Mouse (Mus musculus) ES-E14 (cell line): ENCODE measurements around the gene Osbpl11. TPM values are rescaled to one million over a fixed set of nuclear protein-coding genes. Genes with fewer than 3 reads are reported as not detected.
"Not testable (repeated sequence)": the region's sequence is repeated elsewhere in the genome, so short reads cannot be mapped to it uniquely, and the experiment has no call there.

Experiments used
- DNase-seq: peaks from one replicate; pipeline ENCODE4 v3.0.0-alpha.2; 2013; ENCODE audit warnings: low read depth, low spot score
- H3K27ac ChIP-seq: 2 replicates; pipeline ENCODE4 v1.5.1; 2012; ENCODE audit warnings: low read depth, mild to moderate bottlenecking, low read length, moderate library complexity, mixed read lengths; ENCODE audit not compliant: poor library complexity, insufficient read depth, severe bottlenecking
- H3K36me3 ChIP-seq: 2 replicates; pipeline ENCODE4 v1.6.1; 2012; ENCODE audit warnings: mild to moderate bottlenecking, low read length, moderate library complexity, mixed read lengths; ENCODE audit not compliant: control insufficient read depth, poor library complexity, insufficient read depth, severe bottlenecking
- H3K4me1 ChIP-seq, 2 experiments: fragments of 150-350 bp in 1 of 2; sonication (generic) in 1 of 2; 2 replicates each; pipeline ENCODE4 v1.6.1; 2012; ENCODE audit warnings: low read length in 2 of 2, mild to moderate bottlenecking in 1 of 2, mixed read lengths in 1 of 2; ENCODE audit not compliant: control insufficient read depth in 2 of 2, insufficient read depth in 2 of 2, poor library complexity in 1 of 2
- H3K4me3 ChIP-seq, 2 experiments: fragments of 150-350 bp in 1 of 2; sonication (generic) in 1 of 2; 2 replicates each; pipeline ENCODE4 v1.5.1; 2012; ENCODE audit warnings: low read length in 2 of 2, low read depth in 1 of 2, mild to moderate bottlenecking in 1 of 2, mixed read lengths in 1 of 2; ENCODE audit not compliant: insufficient read depth in 1 of 2, poor library complexity in 1 of 2, severe bottlenecking in 1 of 2
- H3K9ac ChIP-seq: 2 replicates; pipeline ENCODE4 v1.6.1; 2012; ENCODE audit warnings: low read depth, mild to moderate bottlenecking, low read length, mixed read lengths; ENCODE audit not compliant: poor library complexity, insufficient read depth, severe bottlenecking
- H3K9me3 ChIP-seq: fragments of 150-350 bp; sonication (generic); 2 replicates; pipeline ENCODE4 v1.6.1; 2012; ENCODE audit warnings: low read depth, mild to moderate bottlenecking, low read length; ENCODE audit not compliant: control insufficient read depth, insufficient read depth
- CHD2 ChIP-seq: IDR thresholded peaks from 2 replicates; pipeline ENCODE4 v1.6.1; 2014; ENCODE audit warnings: mild to moderate bottlenecking, low read depth, low read length, inconsistent platforms
- HCFC1 ChIP-seq: IDR thresholded peaks from 2 replicates; pipeline ENCODE4 v1.6.1; 2012; ENCODE audit warnings: low read length, inconsistent platforms, borderline replicate concordance; ENCODE audit not compliant: insufficient read depth
- MAFK ChIP-seq: IDR thresholded peaks from 2 replicates; pipeline ENCODE4 v1.6.1; 2014; ENCODE audit warnings: mild to moderate bottlenecking, low read depth, low read length, inconsistent platforms; ENCODE audit not compliant: insufficient read depth
- ZC3H11A ChIP-seq: IDR thresholded peaks from 2 replicates; pipeline ENCODE4 v1.6.1; 2012; ENCODE audit warnings: low read depth, mild to moderate bottlenecking, inconsistent platforms, low read length, borderline replicate concordance
- ZNF384 ChIP-seq: IDR thresholded peaks from 2 replicates; pipeline ENCODE4 v1.6.1; 2012; ENCODE audit warnings: low read depth, low read length, inconsistent platforms
- in situ Hi-C, 2 experiments: fragments of 600-800 bp; cut with MboI; formaldehyde crosslinking; loops; one replicate each; pipeline ENCODE4 v1.15.1; 2025; ENCODE audit warnings: low sequenced_read_pairs in 2 of 2, inconsistent platforms in 1 of 2; ENCODE audit not compliant: unreplicated experiment in 2 of 2
- total RNA-seq: library from RNA; depleted of rRNA; stranded (reverse); fragments of 300-350 nt; gene quantifications from 2 replicates; pipeline ENCODE4 v1.2.3, GENCODE M21; 2012; rRNA removed

Osbpl11 gene
- total RNA-seq, result 15.2 and 15.6 TPM in 2 replicates

GRCm38 (mm10) chr16:33184901-33185260 lies at the start of gene Osbpl11:
Gene Osbpl11 (plus strand): TSS chr16:33185071.
- DNase-seq, result peak; percentile 93
- H3K27ac ChIP-seq, result no peak within 1 kb of the TSS
- in situ Hi-C loops, result no loop called here
- peaks cover 2 to 4% of the 10 kb centered on the region in 2 experiments; a peak in 2 of 4 replicates for H3K4me1 ChIP-seq
- no peak for TF ChIP-seq ZC3H11A
- TF ChIP-seq HCFC1, result peak; percentile 88
- no peak for TF ChIP-seq MAFK
- TF ChIP-seq CHD2, result no peak
- TF ChIP-seq ZNF384, result no peak
- no peaks in the 10 kb centered on the region for H3K36me3 ChIP-seq
- no peaks in the 10 kb centered on the region for H3K9me3 ChIP-seq
- H3K4me3 ChIP-seq, result peak within 1 kb of the TSS; percentile 83 to 100
- peak within 1 kb of the TSS; percentile 87 for H3K9ac ChIP-seq

GRCm38 (mm10) chr16:33135167-33135566 lies 49.7 kb upstream of the Osbpl11 start:
- no peak overlapping the region for H3K27ac ChIP-seq
- H3K4me1 ChIP-seq, result peaks cover 0 to 4% of the 10 kb centered on the region in 2 experiments; a peak in 1 of 4 replicates
- H3K9ac ChIP-seq, result no peak overlapping the region
- no peak for DNase-seq
- TF ChIP-seq CHD2 (no peak), HCFC1 (no peak), MAFK (no peak), ZNF384 (no peak), ZC3H11A (no peak)
- H3K36me3 ChIP-seq, result no peaks in the 10 kb centered on the region
- no peak overlapping the region for H3K4me3 ChIP-seq
- H3K9me3 ChIP-seq, result no peaks in the 10 kb centered on the region
- in situ Hi-C loops, result no loop called here

- DNase-seq, in situ Hi-C loops, H3K9me3 ChIP-seq, H3K9ac ChIP-seq, H3K4me1 ChIP-seq, H3K27ac ChIP-seq, H3K36me3 ChIP-seq, H3K4me3 ChIP-seq: not testable (repeated sequence)
Observed at GRCm38 (mm10) chr16:33139061-33139460, 45.8 kb upstream of the Osbpl11 start.

GRCm38 (mm10) chr16:33141758-33142280 lies 43.1 kb upstream of the Osbpl11 start:
- in situ Hi-C loops, result no loop called here
- Histone ChIP-seq H3K27ac (no peak overlapping the region), H3K4me3 (no peak overlapping the region), H3K9ac (no peak overlapping the region), H3K36me3 (no peaks in the 10 kb centered on the region), H3K4me1 (peaks cover 0 to 9% of the 10 kb centered on the region in 2 experiments; a peak in 2 of 4 replicates), H3K9me3 (no peaks in the 10 kb centered on the region)
- TF ChIP-seq CHD2, result no peak
- TF ChIP-seq HCFC1, result no peak
- no peak for TF ChIP-seq ZC3H11A
- TF ChIP-seq MAFK, result 0 out of 2 replicates have a peak, but pooled peaks have one; percentile 12
- TF ChIP-seq ZNF384, result peak; percentile 96
- DNase-seq, result no peak

GRCm38 (mm10) chr16:33143452-33143851 lies 41.4 kb upstream of the Osbpl11 start:
- in situ Hi-C loops, result no loop called here
- Histone ChIP-seq H3K27ac (peak overlapping the region; percentile 42; the same call in 1 of the 2 replicates), H3K9me3 (no peaks in the 10 kb centered on the region), H3K36me3 (no peaks in the 10 kb centered on the region), H3K4me1 (peaks cover 0 to 9% of the 10 kb centered on the region in 2 experiments; a peak in 2 of 4 replicates), H3K9ac (no peak overlapping the region), H3K4me3 (no peak overlapping the region)
- no peak for DNase-seq
- TF ChIP-seq CHD2 (no peak), ZNF384 (no peak), ZC3H11A (no peak), MAFK (no peak), HCFC1 (no peak)
